Mouse (Mus musculus) cortical plate, adult 2 months (tissue): Measurements from ENCODE around the gene Dennd2a.

Experiments
- CTCF ChIP-seq: fragments of 200-500 bp; IDR thresholded peaks from 2 replicates; pipeline ENCODE4 v1.5.1; 2011; ENCODE audit warnings: mild to moderate bottlenecking, control low read depth, low read length; ENCODE audit not compliant: insufficient read depth; ENCODE audit errors: extremely low read depth
- POLR2A ChIP-seq: fragments of 200-500 bp; IDR thresholded peaks from 2 replicates; pipeline ENCODE4 v1.6.1; 2011; ENCODE audit warnings: mild to moderate bottlenecking, low read length, control low read depth; ENCODE audit not compliant: insufficient read depth; ENCODE audit errors: extremely low read depth

GRCm38 (mm10) chr6:39555648-39555945 lies 2.1 kb downstream of the Dennd2a start:
- no peak for TF ChIP-seq POLR2A
- TF ChIP-seq CTCF, result no peak
